Mouse (Mus musculus): ENCODE measurements at regions not wholly inside any gene's neighbourhood (a gene's known extent, or its start where the extent isn't known, plus 50 kb on each side); places are given as distances from the start of the nearest gene placed in this dataset.

DNA sequence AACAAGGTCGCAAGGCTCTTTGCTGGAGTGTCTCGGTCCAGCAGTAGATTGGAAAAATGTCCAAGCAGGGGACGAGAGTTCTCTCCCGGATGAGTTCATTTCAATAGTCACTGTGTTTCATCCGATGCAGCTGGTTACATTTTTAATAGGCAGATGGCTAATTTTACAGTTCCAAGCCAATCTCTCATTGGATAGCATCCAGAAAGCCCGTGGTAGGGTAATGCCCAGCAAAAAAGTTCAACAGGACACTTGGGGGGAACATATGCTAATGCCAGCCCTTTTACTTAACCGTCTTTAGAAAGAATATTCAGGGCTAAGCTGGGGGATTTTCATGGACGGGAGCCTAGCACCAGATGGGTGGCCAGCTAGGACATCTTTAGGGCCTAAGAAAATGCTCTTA lies 264.6 kb upstream of the Sall1 start:
- TF ChIP-seq CTCF (IDR thresholded peaks at IDR 0.05; ENCODE audit: insufficient read depth, low read length) (no peak), POLR2A (IDR thresholded peaks at IDR 0.05; ENCODE audit: borderline replicate concordance, extremely low read depth, low read depth, low read length) (no peak)

Measured in lung, adult 2 months (tissue).